Mouse (Mus musculus): Measurements from ENCODE around the gene Msi2.

Msi2 gene

DNA sequence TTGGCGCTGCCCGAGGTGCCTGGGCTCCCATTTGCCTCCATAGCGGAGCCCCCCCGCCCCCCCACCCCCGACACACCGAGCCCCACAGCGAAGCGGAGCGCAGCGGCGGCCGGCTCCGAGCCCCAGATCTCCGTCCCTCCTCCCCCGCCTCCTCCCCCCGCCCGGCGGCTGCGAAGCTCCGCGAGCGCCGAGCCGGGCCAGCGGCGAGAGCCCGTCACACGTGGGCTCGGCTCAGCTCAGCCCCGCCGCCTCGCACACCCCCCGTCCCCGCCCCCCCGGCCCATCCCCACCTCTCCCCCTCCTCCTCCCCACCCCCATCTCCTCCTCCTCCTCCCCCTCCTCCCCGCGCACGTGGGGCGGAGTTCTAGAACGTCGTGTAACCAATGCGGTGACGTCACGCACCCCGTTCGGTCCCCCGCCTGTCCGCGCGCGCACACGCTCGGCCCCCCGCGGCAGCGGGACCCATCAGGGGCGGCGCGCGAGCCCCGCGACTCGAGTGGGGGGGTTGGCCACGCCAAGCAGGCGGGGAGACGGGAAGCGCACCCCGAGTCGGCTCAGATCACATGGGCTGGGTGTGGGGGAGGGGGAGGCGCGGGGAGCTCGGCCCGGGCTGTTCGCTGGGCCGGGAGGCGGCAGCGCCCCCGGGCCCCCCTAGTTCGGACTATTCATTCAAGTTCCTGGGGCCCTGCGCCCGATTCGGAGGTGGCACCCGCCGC is at the start of gene Msi2:
Gene Msi2, minus strand, starts transcription at position 464 of the 716 bp plus-strand sequence.
- CTCF ChIA-PET = interaction anchor here (0.5 kb wide), 1 partner anchor 1292 kb away, joined by 4 read pairs; no protein-coding TSS in a partner anchor

- CTCF ChIA-PET = no interaction called here
Observed at GRCm38 (mm10) chr11:88765635-88766034, 47.3 kb upstream of the Msi2 start.

GRCm38 (mm10) chr11:88763371-88763770 is 45.1 kb upstream of the Msi2 start:
- CTCF ChIA-PET = no interaction called here

DNA sequence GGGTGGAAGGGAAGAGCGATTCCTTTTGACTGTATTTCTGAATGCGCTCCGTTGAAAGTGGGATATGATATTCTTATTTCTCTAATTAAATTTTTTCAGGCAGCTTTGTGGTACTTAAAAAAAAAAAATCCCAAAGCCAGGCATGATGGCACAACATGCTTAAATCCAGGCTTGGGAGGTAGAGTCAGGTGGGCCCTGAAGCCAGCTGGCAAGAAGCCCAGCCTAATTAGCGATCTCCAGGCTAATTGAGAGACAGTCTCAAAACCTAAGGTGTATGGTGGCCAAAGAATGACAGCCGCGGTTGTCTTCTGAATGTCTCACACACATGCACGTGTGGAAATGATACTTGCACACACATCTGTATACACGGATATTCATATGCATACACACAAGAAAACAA is 41.2 kb upstream of the Msi2 start:
- CTCF ChIA-PET = no interaction called here

DNA sequence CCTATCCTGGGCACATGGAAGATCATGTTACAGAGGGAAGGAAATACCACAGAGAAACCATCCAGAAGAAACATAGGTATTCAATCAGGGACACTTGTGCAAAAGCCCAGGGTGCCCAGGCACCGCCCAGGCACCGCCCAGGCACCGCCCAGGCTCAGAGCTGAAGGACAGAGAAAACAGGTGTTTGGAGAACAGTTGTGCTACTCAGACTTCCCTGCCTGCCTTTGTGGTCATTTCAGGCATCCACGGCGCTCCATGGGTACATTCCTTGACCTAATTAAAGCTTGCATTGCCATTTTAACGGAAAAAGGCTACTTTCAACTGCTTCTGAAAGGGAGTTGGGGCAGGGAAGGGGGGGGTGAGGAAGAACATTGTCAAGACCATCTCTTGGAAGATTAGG is 40.1 kb upstream of the Msi2 start:
- CTCF ChIA-PET = interaction anchor here (0.6 kb wide), 1 partner anchor 210 kb away, joined by 4 read pairs; no protein-coding TSS in a partner anchor

DNA sequence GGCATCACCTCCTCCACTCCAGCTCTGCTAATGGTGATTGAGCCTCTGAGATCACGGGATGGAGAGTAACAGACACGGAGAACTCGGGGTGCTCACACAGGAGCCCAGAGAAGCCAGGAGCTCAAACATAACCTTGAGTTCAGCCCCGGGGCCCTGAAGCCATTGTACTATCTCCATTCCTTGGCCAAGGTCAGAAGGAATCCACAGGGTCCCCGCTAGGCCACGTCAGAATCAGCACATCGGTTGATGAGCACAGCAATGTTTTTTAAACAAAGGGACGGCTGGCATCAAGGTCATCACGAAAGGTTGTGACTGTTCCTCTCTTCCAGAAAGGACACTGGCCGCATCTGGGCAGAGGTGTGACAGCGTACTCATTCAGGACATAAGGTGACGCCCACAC is 27.0 kb upstream of the Msi2 start:
- CTCF ChIA-PET = no interaction called here

GRCm38 (mm10) chr11:88739574-88740295 is 21.4 kb upstream of the Msi2 start:
- CTCF ChIA-PET = no interaction called here

GRCm38 (mm10) chr11:88729363-88729762 is 11.1 kb upstream of the Msi2 start:
- CTCF ChIA-PET = interaction anchor here (0.6 to 0.8 kb wide), 2 partner anchors 39 to 114 kb away, joined by 4 to 14 read pairs; no protein-coding TSS in a partner anchor

DNA sequence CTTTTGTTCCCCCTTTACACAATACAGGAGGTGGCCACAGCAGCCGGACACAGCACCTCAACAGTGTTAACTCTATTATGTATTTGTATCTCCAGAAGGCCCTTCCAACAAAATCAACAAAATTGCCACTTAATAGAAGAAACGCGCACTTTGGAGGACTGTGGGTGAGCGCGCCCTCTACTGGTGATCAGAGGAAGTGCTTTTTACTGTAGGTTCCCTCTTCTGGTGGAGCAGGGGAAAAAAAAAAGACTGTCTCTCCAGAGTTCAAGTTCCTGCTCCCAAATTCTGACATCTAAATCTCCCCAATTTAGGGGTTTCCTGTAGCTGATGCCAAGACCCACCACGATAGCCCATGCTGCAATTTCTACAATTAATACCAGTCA is 10.2 kb upstream of the Msi2 start:
- CTCF ChIA-PET = interaction anchor here (0.6 to 1.0 kb wide), 4 partner anchors 32 to 215 kb away, joined by 3 to 4 read pairs (median 4); no protein-coding TSS in a partner anchor

GRCm38 (mm10) chr11:88727768-88728507 is 9.6 kb upstream of the Msi2 start:
- CTCF ChIA-PET = interaction anchor here (0.5 to 1.0 kb wide), 4 partner anchors 55 to 1261 kb away, joined by 3 to 5 read pairs (median 4); no protein-coding TSS in a partner anchor

- CTCF ChIA-PET = no interaction called here
Observed at GRCm38 (mm10) chr11:88721144-88721636, 2.9 kb upstream of the Msi2 start.

DNA sequence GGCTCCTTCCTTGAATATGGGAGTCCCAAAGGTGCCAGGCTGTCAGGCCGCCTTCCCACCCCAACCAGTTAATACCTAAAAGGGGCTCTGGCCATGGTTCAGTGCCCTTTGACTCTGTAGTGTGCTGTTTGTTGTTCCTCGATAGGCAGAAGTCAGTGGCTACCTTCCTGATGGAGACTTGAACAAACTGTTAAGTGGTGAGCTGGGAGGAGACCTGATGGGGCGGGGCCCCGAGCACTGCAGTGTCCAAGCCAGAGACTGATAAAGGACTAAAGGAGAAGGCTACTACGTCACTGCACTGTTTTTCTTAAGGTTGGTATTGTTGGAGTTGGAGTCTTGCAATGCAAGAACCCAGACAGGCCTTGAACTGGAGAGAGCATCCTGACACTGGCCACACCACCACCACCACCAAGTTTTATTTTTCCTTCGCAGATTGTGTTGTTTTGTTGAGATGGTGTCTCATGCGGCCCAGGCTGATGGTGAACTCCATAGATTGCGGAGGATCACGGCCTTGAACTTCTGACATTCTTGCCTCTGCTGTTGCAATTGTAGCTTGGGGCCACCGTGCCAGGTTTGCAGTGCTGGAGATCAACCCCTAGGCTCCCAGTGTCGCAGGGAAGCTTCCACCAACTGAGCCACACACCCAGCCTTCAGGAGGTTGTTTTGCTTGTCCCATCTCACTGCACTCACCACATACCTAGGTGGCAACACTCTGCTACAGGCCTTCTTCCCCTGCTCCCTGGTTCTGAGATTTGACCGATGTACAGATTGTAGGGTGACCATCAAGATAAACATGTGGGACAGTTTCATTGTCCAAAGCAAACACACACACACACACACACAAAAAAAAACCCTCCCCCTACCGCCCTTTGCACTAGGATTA is 2.2 kb upstream of the Msi2 start:
- CTCF ChIA-PET = no interaction called here

DNA sequence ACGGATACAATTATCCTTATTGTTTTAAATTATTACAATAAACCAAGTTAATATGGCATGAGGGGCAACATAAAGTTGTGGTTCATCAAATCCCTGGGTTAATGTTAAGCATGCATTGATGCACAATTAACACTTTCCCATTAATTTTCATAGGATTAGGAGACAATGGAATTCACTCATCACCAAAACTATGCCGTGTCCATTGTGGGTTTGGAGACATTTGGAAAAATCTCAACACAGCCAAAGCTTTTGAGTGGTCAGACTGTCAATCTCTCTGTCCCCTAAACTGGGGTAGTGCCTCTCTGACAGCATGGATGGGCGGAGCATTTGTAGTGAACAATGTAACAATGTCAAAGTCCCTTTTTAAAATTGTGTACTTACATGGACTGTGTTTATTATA is 1.3 kb upstream of the Msi2 start:
- CTCF ChIA-PET = interaction anchor here (0.7 kb wide), 1 partner anchor 115 kb away, joined by 3 read pairs; no protein-coding TSS in a partner anchor

GRCm38 (mm10) chr11:88718766-88719595 is 668 bp upstream of the Msi2 start:
- CTCF ChIA-PET = interaction anchor here (0.5 kb wide), 1 partner anchor 1293 kb away, joined by 4 read pairs; no protein-coding TSS in a partner anchor

DNA sequence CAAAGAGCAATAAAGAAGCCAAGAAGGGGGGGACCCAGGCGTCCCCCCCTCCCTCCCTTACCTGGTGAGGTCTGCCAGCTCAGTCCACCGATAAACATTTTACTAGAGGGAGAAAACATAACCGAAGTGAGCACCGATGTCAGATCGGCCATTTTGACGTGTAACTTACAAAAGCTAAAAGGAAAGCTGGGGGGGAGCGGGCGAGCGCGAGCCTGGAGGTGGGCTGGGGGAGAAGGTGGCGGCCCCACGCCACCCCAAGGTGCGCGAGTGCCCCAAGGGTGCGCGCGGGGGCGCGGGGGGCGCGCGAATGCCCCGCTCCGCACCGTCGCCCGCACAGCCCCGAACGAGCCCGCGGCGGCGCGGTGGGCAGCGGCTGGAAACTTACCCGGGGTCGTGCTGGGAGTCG is 666 bp downstream of the Msi2 start:
- CTCF ChIA-PET = interaction anchor here (0.7 kb wide), 1 partner anchor 146 kb away, joined by 5 read pairs; no protein-coding TSS in a partner anchor

- CTCF ChIA-PET = interaction anchor here (0.7 kb wide), 2 partner anchors 32 to 145 kb away, joined by 5 to 11 read pairs; no protein-coding TSS in a partner anchor
Observed at GRCm38 (mm10) chr11:88717016-88717643, 1.2 kb downstream of the Msi2 start.

DNA sequence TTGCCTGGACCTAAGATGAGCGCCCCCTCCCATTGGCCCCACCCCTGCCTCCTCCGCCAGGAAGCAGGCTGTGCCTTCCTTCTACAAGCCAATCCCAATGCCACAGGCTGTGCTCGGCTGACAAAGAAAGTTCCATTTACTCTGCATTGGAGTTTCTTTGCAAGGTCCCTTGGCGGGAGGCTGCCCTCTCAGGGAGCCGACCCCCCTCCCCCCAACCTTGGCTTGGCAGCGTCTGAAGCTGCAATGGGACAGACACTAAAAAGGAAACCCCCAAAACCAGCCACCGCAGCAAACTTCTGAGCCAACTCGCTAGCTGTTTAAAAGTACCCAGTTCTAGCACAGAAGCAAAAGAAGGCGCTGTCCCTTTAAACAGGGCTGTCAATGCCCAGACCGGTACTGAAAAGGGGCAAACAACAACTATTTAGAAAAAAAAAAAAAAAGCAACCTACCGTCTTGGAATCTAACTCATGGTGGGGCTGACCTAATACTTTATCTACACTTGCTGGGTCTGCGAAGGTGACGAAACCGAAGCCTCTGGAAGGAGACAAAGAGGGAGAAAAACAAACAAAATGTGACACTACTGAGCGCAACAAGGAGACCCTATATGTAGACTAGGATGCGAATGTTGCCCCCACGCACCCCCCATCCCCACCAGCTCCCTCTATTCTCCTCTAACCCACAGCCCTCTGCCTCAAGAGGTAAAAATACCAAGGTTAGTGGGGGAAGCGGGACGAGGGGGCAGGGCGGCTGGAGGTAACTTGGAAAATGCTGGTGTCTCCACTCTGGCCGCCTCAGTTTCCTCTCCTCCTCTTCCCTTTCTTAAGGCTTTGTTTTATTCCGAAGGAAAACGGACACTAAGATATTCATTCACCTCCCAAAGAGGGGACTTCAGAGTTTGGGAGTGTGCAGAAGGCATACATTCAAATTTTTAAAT is 2.0 kb downstream of the Msi2 start:
- CTCF ChIA-PET = interaction anchor here (0.6 to 0.7 kb wide), 4 partner anchors 31 to 1005 kb away, joined by 3 to 11 read pairs (median 5); no protein-coding TSS in a partner anchor

GRCm38 (mm10) chr11:88715299-88715698 is 3.0 kb downstream of the Msi2 start:
- CTCF ChIA-PET = interaction anchor here (0.7 kb wide), 1 partner anchor 12 kb away, joined by 3 read pairs; no protein-coding TSS in a partner anchor
